19 mouse cellular contexts compared by ENCODE assay signal in genomic region chr7:118554290-118554689, GRCm38 (mm10). TPM values are rescaled to one million over a fixed set of nuclear protein-coding genes. Genes with fewer than 3 reads are reported as not detected.
"Had no signal": no experiment of that assay in that cellular context is flagged by ENCODE, and none has a peak within 500 bp of the region (broad histone marks: within the 10 kb centered on the region; RNA-seq: fewer than 3 reads in every experiment).

No protein-coding gene starts in this region.

- H3K4me2 ChIP-seq: liver, embryonic 12.5 days; liver, embryonic 15.5 days; lung, embryonic 15.5 days; midbrain, embryonic 13.5 days; neural tube, embryonic 13.5 days had no signal

- H3K36me3 ChIP-seq: liver, embryonic 12.5 days; liver, embryonic 15.5 days; lung, embryonic 15.5 days had no signal

- H3K9me3 ChIP-seq: liver, embryonic 12.5 days; liver, embryonic 15.5 days; lung, embryonic 15.5 days had no signal

- H3K4me3 ChIP-seq: liver, embryonic 12.5 days; liver, embryonic 15.5 days; lung, embryonic 15.5 days; megakaryocyte, embryonic 14.5 days; midbrain, embryonic 13.5 days; myocyte; neural tube, embryonic 13.5 days had no signal

- H3K27ac ChIP-seq: kidney, postnatal 0 days; liver, embryonic 12.5 days; liver, embryonic 15.5 days; lung, embryonic 15.5 days; midbrain, embryonic 13.5 days; neural tube, embryonic 13.5 days had no signal

- DNase-seq: kidney, adult 2 months; kidney, postnatal 25 days; left cerebral cortex, postnatal 4 days; liver; thymus, adult 18-20 months; thymus, postnatal 36 days had no signal

- H3K27me3 ChIP-seq: liver, embryonic 12.5 days; liver, embryonic 15.5 days; lung, embryonic 15.5 days; midbrain, embryonic 13.5 days; neural tube, embryonic 13.5 days had no signal

- ATAC-seq: intestine, postnatal 0 days; liver, embryonic 12.5 days; midbrain, embryonic 13.5 days had no signal

- H3K9ac ChIP-seq: liver, embryonic 12.5 days; liver, embryonic 15.5 days; lung, embryonic 15.5 days; midbrain, embryonic 13.5 days; neural tube, embryonic 13.5 days had no signal

- H3K4me1 ChIP-seq: liver, embryonic 12.5 days; liver, embryonic 15.5 days; lung, embryonic 15.5 days; midbrain, embryonic 13.5 days; neural tube, embryonic 13.5 days had no signal

RNA-seq across cellular contexts. Expression of gene Tmc7, which starts 30.2 kb away (rescaled TPM):
- total RNA-seq: monocyte, adult 5-6 weeks had no signal

RNA-seq across cellular contexts. Expression of gene Tmc5, which starts 42.8 kb away (rescaled TPM):
- total RNA-seq: monocyte, adult 5-6 weeks; neutrophil, adult 5-6 weeks had no signal
- polyA plus RNA-seq: kidney, embryonic 14.5 days; liver, embryonic 12.5 days; myocyte; spleen, adult 2 months had no signal
